Mouse (Mus musculus) lung, embryonic 16.5 days (tissue): ENCODE measurements at regions not wholly inside any gene's neighbourhood (a gene's known extent, or its start where the extent isn't known, plus 50 kb on each side); places are given as distances from the start of the nearest gene placed in this dataset.

ENCODE experiments used
- ATAC-seq: fragments of 200-750 bp; cut with Nextera tagmentation; 2 replicates; pipeline ENCODE4 v1.8.0; 2017; ENCODE audit warnings: low read depth, mild to moderate bottlenecking, moderate library complexity
- H3K27ac ChIP-seq: fragments of 300-500 bp; sonication (generic); 2 replicates; pipeline ENCODE4 v1.5.1; 2014; ENCODE audit warnings: mild to moderate bottlenecking, control low read depth, low read length
- H3K27me3 ChIP-seq: fragments of 300-500 bp; sonication (generic); 2 replicates; pipeline ENCODE4 v1.6.1; 2014; ENCODE audit warnings: low read depth, low read length, mixed read lengths; ENCODE audit not compliant: control insufficient read depth, insufficient read depth
- H3K36me3 ChIP-seq: fragments of 300-500 bp; sonication (generic); 2 replicates; pipeline ENCODE4 v1.6.1; 2014; ENCODE audit warnings: low read length; ENCODE audit not compliant: control insufficient read depth, insufficient read depth
- H3K4me1 ChIP-seq: fragments of 300-500 bp; sonication (generic); replicated peaks from 2 replicates; pipeline ENCODE4 v1.6.1; 2014; ENCODE audit warnings: low read length, mixed read lengths; ENCODE audit not compliant: control insufficient read depth, insufficient read depth
- H3K4me2 ChIP-seq: fragments of 300-500 bp; sonication (generic); 2 replicates; pipeline ENCODE4 v1.6.1; 2014; ENCODE audit warnings: low read depth, low read length, control low read depth
- H3K4me3 ChIP-seq: fragments of 300-500 bp; sonication (generic); 2 replicates; pipeline ENCODE4 v1.5.1; 2014; ENCODE audit warnings: mild to moderate bottlenecking, low read length, control low read depth
- H3K9ac ChIP-seq: fragments of 300-500 bp; sonication (generic); 2 replicates; pipeline ENCODE4 v1.6.1; 2014; ENCODE audit warnings: low read length, control low read depth
- H3K9me3 ChIP-seq: fragments of 300-500 bp; sonication (generic); 2 replicates; pipeline ENCODE4 v1.6.1; 2016; ENCODE audit warnings: low read length; ENCODE audit not compliant: control insufficient read depth
- WGBS: fragments of 180-500 bp; shearing (Covaris S2); extraction: QIAGEN DNeasy Blood & Tissue Kit; methylation state at CpG from one replicate; pipeline ENCODE4 v1.1.7; 2014; 5-methylcytosine and 5-hydroxymethylcytosine counted together

- Histone ChIP-seq H3K27me3 (peaks cover 10% of the 10 kb centered on the region; the same call in 1 of the 2 replicates), H3K4me3 (no peak overlapping the region), H3K27ac (no peak overlapping the region), H3K4me2 (no peak overlapping the region), H3K36me3 (no peaks in the 10 kb centered on the region), H3K9ac (no peak overlapping the region), H3K4me1 (no peaks in the 10 kb centered on the region), H3K9me3 (no peaks in the 10 kb centered on the region)
- 44% methylated on average over 5 of the region's 5 CpGs for WGBS
- ATAC-seq: no peak
These were observed 154.5 kb downstream of the Gm45692 start for GRCm38 (mm10) chr8:26273792-26274191.

- Histone ChIP-seq H3K27ac (no peak overlapping the region), H3K9ac (no peak overlapping the region), H3K4me1 (no peaks in the 10 kb centered on the region), H3K9me3 (no peaks in the 10 kb centered on the region), H3K4me2 (no peak overlapping the region), H3K4me3 (no peak overlapping the region), H3K36me3 (no peaks in the 10 kb centered on the region), H3K27me3 (peaks cover 10% of the 10 kb centered on the region; the same call in 1 of the 2 replicates)
- no peak for ATAC-seq
- WGBS: 92% methylated on average over 6 of the region's 6 CpGs
These were observed 155.1 kb downstream of the Gm45692 start for GRCm38 (mm10) chr8:26274481-26274880.

DNA sequence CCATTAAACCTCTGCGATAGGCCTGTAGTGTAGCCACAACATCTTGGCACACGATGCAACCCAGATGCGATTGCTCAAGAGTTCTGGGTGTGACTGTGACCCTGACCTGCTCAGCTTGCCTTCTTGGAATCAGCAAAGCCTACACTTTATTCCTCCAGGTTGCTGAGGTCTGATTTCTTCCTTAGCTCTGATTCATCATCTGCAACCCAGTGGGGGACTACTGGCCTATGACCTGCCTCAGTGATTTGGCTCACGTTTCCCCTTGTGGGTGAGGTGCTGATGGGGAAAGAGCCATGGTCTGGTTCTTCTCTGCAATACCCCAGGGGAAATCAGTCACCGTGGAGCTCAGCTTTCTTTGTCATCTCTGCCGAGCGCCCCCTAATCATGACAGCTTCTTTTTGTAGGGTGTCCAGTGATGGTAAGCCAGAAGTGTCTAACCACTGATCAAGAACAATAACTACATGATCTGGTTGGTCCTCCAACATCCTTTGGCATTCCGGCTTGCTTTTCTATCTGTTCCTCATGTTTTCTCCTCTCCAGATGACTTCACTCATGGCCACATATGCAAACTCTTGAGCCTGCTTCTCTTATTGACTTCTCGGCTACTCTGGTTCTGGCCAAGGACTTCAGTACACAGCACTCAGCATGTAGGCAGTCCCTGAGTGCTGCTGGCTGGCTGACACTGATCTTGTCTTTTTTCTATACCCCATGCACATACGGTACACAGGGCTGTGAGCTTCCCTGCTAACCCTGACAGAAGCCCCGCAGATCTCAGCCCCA is 163.0 kb downstream of the Gm45692 start:
- Histone ChIP-seq H3K36me3 (no peaks in the 10 kb centered on the region), H3K4me3 (no peak overlapping the region), H3K27ac (no peak overlapping the region), H3K4me2 (no peak overlapping the region), H3K4me1 (no peaks in the 10 kb centered on the region), H3K27me3 (no peaks in the 10 kb centered on the region), H3K9me3 (no peaks in the 10 kb centered on the region), H3K9ac (no peak overlapping the region)
- peak; percentile 75 for ATAC-seq
- 52% methylated on average over 11 of the region's 11 CpGs for WGBS

GRCm38 (mm10) chr8:26283957-26284356 is 164.6 kb downstream of the Gm45692 start:
- ATAC-seq: no peak
- 41% methylated on average over 2 of the region's 2 CpGs for WGBS

GRCm38 (mm10) chr8:26287665-26288064 is 168.3 kb downstream of the Gm45692 start:
- no peaks in the 10 kb centered on the region for H3K9me3 ChIP-seq
- H3K36me3 ChIP-seq: no peaks in the 10 kb centered on the region
- H3K4me3 ChIP-seq: no peak overlapping the region
- 43% methylated on average over 6 of the region's 6 CpGs for WGBS
- H3K27me3 ChIP-seq: no peaks in the 10 kb centered on the region
- H3K4me1 ChIP-seq: no peaks in the 10 kb centered on the region
- no peak overlapping the region for H3K27ac ChIP-seq
- ATAC-seq: no peak
- H3K4me2 ChIP-seq: no peak overlapping the region
- H3K9ac ChIP-seq: no peak overlapping the region

More at GRCm38 (mm10) chr8:26283957-26284356, 164.6 kb downstream of the Gm45692 start:
- Histone ChIP-seq H3K9me3 (no peaks in the 10 kb centered on the region), H3K27me3 (no peaks in the 10 kb centered on the region), H3K27ac (no peak overlapping the region), H3K4me2 (no peak overlapping the region), H3K4me3 (no peak overlapping the region), H3K9ac (no peak overlapping the region), H3K36me3 (no peaks in the 10 kb centered on the region), H3K4me1 (no peaks in the 10 kb centered on the region)

GRCm38 (mm10) chr8:26288163-26288562 is 168.8 kb downstream of the Gm45692 start:
- 80% methylated on average over 4 of the region's 4 CpGs for WGBS
- H3K27ac ChIP-seq: no peak overlapping the region
- no peaks in the 10 kb centered on the region for H3K4me1 ChIP-seq
- H3K4me2 ChIP-seq: no peak overlapping the region
- H3K4me3 ChIP-seq: no peak overlapping the region
- no peaks in the 10 kb centered on the region for H3K9me3 ChIP-seq
- H3K27me3 ChIP-seq: no peaks in the 10 kb centered on the region
- no peaks in the 10 kb centered on the region for H3K36me3 ChIP-seq
- H3K9ac ChIP-seq: no peak overlapping the region
- ATAC-seq: no peak

- Histone ChIP-seq H3K9ac (no peak overlapping the region), H3K4me3 (no peak overlapping the region), H3K36me3 (no peaks in the 10 kb centered on the region), H3K4me1 (no peaks in the 10 kb centered on the region), H3K9me3 (no peaks in the 10 kb centered on the region), H3K27ac (no peak overlapping the region), H3K4me2 (no peak overlapping the region), H3K27me3 (no peaks in the 10 kb centered on the region)
- WGBS: 72% methylated on average over 10 of the region's 10 CpGs
- ATAC-seq: no peak
These were observed 178.9 kb downstream of the Gm45692 start for GRCm38 (mm10) chr8:26298066-26298804.

DNA sequence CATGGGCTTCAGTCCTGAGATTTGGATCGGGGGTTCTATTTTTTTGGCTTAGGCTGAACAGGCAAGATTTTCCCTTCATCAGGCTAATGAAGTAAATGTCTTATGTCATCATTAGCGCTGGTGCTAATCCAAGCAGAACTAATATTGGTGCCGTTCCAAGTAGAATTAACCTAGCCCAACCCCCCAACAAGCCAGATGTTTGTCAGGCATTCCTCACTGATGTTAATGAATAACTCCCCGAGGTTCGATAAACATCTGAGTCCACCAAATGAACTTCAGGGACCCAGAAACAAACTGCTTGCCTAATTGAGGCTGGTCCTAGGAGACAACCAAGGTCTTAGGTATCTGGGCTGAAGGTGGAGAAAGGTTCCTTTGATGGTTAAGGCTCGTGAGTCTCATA is 180.9 kb downstream of the Gm45692 start:
- Histone ChIP-seq H3K9me3 (no peaks in the 10 kb centered on the region), H3K4me1 (no peaks in the 10 kb centered on the region), H3K4me2 (no peak overlapping the region), H3K9ac (no peak overlapping the region), H3K4me3 (no peak overlapping the region), H3K27ac (no peak overlapping the region), H3K36me3 (no peaks in the 10 kb centered on the region), H3K27me3 (no peaks in the 10 kb centered on the region)
- ATAC-seq: no peak
- WGBS: 27% methylated on average over 6 of the region's 6 CpGs

DNA sequence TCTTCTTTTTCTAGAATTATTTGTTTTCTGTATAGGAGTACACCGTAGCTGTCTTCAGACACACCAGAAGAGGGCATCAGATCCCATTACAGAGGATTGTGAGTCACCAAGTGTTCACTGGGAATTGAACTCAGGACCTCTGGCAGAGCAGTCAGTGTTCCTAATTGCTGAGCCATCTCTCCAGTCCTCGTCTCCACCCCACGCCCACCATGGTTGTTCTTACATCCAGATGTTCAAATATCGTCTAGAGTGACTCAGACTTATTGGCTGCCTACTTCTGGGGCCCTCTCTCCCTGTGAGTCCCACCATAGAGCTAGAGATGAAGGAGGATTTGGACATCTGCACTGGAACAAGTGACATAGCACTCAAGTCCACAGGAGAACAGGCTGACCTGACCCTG is 182.6 kb downstream of the Gm45692 start:
- no peaks in the 10 kb centered on the region for H3K9me3 ChIP-seq
- no peak overlapping the region for H3K4me2 ChIP-seq
- no peak for ATAC-seq
- H3K27ac ChIP-seq: no peak overlapping the region
- no peaks in the 10 kb centered on the region; the same call in 1 of the 2 replicates for H3K27me3 ChIP-seq
- no peak overlapping the region for H3K9ac ChIP-seq
- H3K4me3 ChIP-seq: no peak overlapping the region
- H3K4me1 ChIP-seq: no peaks in the 10 kb centered on the region
- WGBS: 71% methylated on average over 4 of the region's 4 CpGs
- no peaks in the 10 kb centered on the region for H3K36me3 ChIP-seq
